Mouse (Mus musculus) limb, embryonic 11.5 days (tissue): ENCODE data around the gene App. TPM values are rescaled to one million over a fixed set of nuclear protein-coding genes. Genes with fewer than 3 reads are reported as not detected.

Source experiments
- ATAC-seq: fragments of 200-750 bp; cut with Nextera tagmentation; 2 replicates; pipeline ENCODE4 v1.8.0; 2017; ENCODE audit warnings: low read depth; ENCODE audit not compliant: insufficient number of reproducible peaks, low FRiP score, low TSS enrichment
- DNase-seq: peaks from one replicate; pipeline ENCODE4 v3.0.0-alpha.2; 2015; ENCODE audit warnings: low spot score
- H3K27ac ChIP-seq: fragments of 300-500 bp; sonication (generic); replicated peaks from 2 replicates; pipeline ENCODE4 v1.5.1; 2014; ENCODE audit warnings: low read depth, mild to moderate bottlenecking, low read length
- H3K27me3 ChIP-seq: fragments of 300-500 bp; sonication (generic); 2 replicates; pipeline ENCODE4 v1.6.1; 2014; ENCODE audit warnings: mild to moderate bottlenecking, low read length, mixed read lengths; ENCODE audit not compliant: control insufficient read depth, insufficient read depth
- H3K36me3 ChIP-seq: fragments of 300-500 bp; sonication (generic); 2 replicates; pipeline ENCODE4 v1.6.1; 2014; ENCODE audit warnings: mild to moderate bottlenecking, low read length, moderate library complexity, mixed read lengths; ENCODE audit not compliant: control insufficient read depth, insufficient read depth
- H3K4me1 ChIP-seq: fragments of 300-500 bp; sonication (generic); 2 replicates; pipeline ENCODE4 v1.6.1; 2014; ENCODE audit warnings: low read length, mixed read lengths; ENCODE audit not compliant: control insufficient read depth, insufficient read depth
- H3K4me2 ChIP-seq: fragments of 300-500 bp; sonication (generic); 2 replicates; pipeline ENCODE4 v1.6.1; 2014; ENCODE audit warnings: low read depth, mild to moderate bottlenecking, moderate library complexity; ENCODE audit not compliant: severe bottlenecking
- H3K4me3 ChIP-seq: fragments of 300-500 bp; sonication (generic); 2 replicates; pipeline ENCODE4 v1.5.1; 2014; ENCODE audit warnings: low read depth, low read length
- H3K9ac ChIP-seq: fragments of 300-500 bp; sonication (generic); 2 replicates; pipeline ENCODE4 v1.6.1; 2014; ENCODE audit warnings: mild to moderate bottlenecking, low read length
- H3K9me3 ChIP-seq: fragments of 300-500 bp; sonication (generic); 2 replicates; pipeline ENCODE4 v1.6.1; 2016; ENCODE audit warnings: low read length; ENCODE audit not compliant: control insufficient read depth
- WGBS: fragments of 180-500 bp; shearing (Covaris S2); extraction: QIAGEN DNeasy Blood & Tissue Kit; methylation state at CpG from one replicate; pipeline ENCODE4 v1.1.7; 2014; 5-methylcytosine and 5-hydroxymethylcytosine counted together
- polyA plus RNA-seq: library from polyadenylated mRNA; unstranded; fragments of >200 nt; fragmentation: Nextera tagmentation; extraction: Ambion mirVana; gene quantifications from 2 replicates; pipeline ENCODE4 v1.2.1, GENCODE M21; 2014

App gene
- polyA plus RNA-seq, 1 experiment from 2014 or later = 93.6 TPM

DNA sequence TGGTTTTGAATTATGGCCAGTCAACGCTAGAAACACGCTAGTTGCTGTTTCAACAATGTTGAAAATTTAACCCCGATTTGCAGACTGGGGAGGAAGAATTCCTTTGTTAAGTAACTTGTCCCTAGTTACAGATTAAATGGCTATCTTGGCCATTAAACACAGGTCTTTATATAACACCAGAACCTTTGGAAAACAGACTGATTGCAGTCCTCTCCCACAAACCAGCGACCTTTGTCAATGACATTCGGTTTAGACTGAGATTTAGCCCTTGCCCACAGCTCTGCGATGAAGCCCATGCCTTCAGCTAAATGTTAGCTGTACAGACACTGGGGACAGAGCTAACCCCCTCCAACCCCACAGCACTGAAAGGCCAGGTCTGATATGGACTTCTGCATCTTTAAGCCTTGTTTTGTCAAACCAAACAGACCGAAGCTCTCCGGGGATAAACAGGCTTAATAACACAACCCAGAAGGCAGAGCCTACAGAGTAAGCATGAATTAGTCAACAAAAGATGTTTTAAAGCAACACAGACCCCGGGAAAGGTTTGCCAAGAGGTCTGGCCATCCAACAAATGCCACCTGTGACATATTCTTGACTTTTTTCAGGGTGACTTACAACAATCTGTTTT lies 152.8 kb downstream of the App start:
- Histone ChIP-seq H3K4me3 (no peak overlapping the region), H3K4me1 (no peaks in the 10 kb centered on the region), H3K4me2 (no peak overlapping the region), H3K9ac (no peak overlapping the region), H3K27ac (no peak overlapping the region), H3K36me3 (0 out of 2 replicates have a peak, but pooled peaks cover 2% of the 10 kb centered on the region), H3K27me3 (no peaks in the 10 kb centered on the region), H3K9me3 (no peaks in the 10 kb centered on the region)
- 89% methylated on average over 9 of the region's 9 CpGs for WGBS
- DNase-seq = no peak
- ATAC-seq = no peak

DNA sequence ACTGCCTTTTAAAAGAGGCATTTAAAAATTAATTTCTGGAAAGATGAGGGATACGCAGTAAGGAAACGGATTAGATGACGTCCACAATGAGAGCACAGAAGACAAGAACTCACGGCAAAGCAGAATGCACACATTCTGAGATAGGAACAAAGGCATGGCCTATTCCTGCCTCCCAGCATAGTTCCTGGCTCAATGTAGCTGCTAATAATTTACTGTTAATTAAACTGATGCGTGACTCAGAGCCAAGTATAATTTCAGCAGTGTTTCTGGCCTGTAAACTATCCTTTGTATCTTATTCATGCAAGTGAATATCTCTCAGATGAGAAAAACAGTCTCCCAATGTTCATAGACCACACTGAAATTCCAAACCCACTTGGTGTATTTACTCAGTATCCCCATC lies 154.3 kb downstream of the App start:
- no peaks in the 10 kb centered on the region for H3K27me3 ChIP-seq
- no peak overlapping the region for H3K4me2 ChIP-seq
- DNase-seq (no peak), ATAC-seq (no peak)
- H3K9ac ChIP-seq = no peak overlapping the region
- no peak overlapping the region for H3K27ac ChIP-seq
- H3K36me3 ChIP-seq = no peaks in the 10 kb centered on the region
- WGBS = 96% methylated on average over 5 of the region's 5 CpGs
- H3K4me3 ChIP-seq = no peak overlapping the region
- H3K4me1 ChIP-seq = no peaks in the 10 kb centered on the region
- no peaks in the 10 kb centered on the region for H3K9me3 ChIP-seq

DNA sequence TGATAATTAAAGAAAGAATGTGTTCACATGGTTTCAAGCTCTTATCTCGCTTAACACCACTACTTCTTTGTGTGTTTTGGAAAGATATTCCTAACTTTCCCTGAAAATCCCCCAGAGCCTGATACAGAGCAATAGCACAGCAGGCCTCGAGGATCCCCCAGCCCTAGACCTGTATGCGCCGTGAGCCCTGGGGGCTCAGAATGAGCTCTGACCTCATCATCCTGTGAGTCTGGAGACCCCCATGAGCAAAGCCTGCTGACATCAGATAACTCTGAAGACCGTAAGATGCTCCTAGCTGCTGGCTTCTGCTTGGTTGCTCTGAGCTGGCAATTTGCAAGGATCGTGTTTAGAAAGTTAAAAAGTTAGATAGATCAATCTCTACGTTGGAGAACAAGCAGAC lies 155.7 kb downstream of the App start:
- WGBS = 89% methylated on average over 7 of the region's 7 CpGs

DNA sequence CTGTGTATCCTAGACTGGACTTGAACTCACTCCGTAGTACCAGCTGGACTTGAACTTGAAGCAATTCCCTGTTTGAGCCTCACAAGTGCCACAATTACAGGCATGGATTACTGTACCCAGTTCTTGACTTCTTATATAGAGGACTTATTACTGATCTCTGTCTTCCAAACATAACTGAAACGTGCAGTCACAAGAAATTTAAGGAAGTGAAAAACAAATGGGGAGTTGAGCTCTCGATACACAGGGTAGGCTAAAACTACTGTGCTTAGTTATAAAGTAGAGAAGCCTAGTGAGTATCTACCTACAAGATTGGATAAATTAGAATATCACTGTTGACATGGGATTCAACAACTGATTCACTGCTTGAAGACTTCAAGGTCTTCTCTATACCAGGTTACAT lies 160.9 kb downstream of the App start:
- WGBS = 94% methylated on average over 3 of the region's 3 CpGs
- Histone ChIP-seq H3K36me3 (peaks cover 3% of the 10 kb centered on the region), H3K9me3 (no peaks in the 10 kb centered on the region), H3K4me3 (no peak overlapping the region), H3K4me1 (no peaks in the 10 kb centered on the region), H3K27ac (no peak overlapping the region), H3K9ac (no peak overlapping the region), H3K4me2 (no peak overlapping the region), H3K27me3 (no peaks in the 10 kb centered on the region)
- no peak for DNase-seq
- ATAC-seq = no peak

More for the DNA sequence above, 155.7 kb downstream of the App start:
- Histone ChIP-seq H3K36me3 (peaks cover 3% of the 10 kb centered on the region), H3K4me1 (no peaks in the 10 kb centered on the region), H3K27ac (no peak overlapping the region), H3K4me2 (no peak overlapping the region), H3K27me3 (no peaks in the 10 kb centered on the region), H3K4me3 (no peak overlapping the region), H3K9ac (no peak overlapping the region), H3K9me3 (no peaks in the 10 kb centered on the region)
- no peak for ATAC-seq
- DNase-seq = no peak

DNA sequence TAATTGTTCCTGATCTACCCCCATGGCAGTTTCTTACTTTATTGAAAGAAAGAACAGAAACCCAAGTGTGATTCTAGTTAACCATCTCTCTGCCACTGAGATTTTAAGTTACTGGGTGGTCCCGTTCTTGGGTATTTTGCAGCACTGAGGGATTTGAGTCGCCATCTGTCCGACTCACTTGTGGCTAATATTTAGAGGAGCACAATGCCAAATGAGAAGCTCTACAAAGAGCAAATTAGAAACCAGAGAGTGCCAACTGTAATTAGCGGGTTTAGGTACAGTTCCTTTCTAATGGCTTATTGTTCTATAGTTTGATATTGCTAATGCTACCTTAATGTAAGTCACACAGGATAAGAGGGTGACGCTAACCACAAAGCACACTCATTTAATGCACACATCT lies 161.4 kb downstream of the App start:
- no peaks in the 10 kb centered on the region for H3K27me3 ChIP-seq
- ATAC-seq = no peak

DNA sequence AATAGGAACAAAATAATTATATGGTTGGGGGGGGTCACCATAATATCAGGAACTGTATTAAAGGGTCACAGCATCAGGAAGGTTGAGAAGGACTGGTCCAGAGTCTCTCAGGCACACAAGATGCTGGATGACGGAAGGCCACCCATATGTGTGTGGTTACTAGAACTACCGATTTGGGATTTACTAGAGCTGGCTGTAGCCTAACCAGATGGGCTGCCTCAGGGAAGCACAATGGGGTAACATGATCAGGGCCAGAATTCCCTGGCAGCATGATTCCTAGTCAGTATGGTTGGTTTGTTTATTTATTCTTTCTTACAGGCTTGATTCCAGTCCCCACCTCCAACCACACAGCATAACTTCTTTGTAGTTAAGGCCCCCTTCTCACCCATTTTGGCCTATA lies 162.9 kb downstream of the App start:
- Histone ChIP-seq H3K4me2 (no peak overlapping the region), H3K27me3 (no peaks in the 10 kb centered on the region), H3K4me1 (no peaks in the 10 kb centered on the region), H3K4me3 (no peak overlapping the region), H3K36me3 (peaks cover 3% of the 10 kb centered on the region), H3K9ac (no peak overlapping the region), H3K27ac (no peak overlapping the region), H3K9me3 (no peaks in the 10 kb centered on the region)
- 94% methylated on average over 2 of the region's 2 CpGs for WGBS
- ATAC-seq = no peak
- DNase-seq = no peak

More for the DNA sequence above, 161.4 kb downstream of the App start:
- no peak for DNase-seq
- no peaks in the 10 kb centered on the region for H3K9me3 ChIP-seq
- WGBS = 91% methylated on average over 5 of the region's 5 CpGs
- H3K4me2 ChIP-seq = no peak overlapping the region
- H3K4me3 ChIP-seq = no peak overlapping the region
- H3K27ac ChIP-seq = no peak overlapping the region
- H3K4me1 ChIP-seq = no peaks in the 10 kb centered on the region
- no peak overlapping the region for H3K9ac ChIP-seq
- peaks cover 3% of the 10 kb centered on the region for H3K36me3 ChIP-seq

DNA sequence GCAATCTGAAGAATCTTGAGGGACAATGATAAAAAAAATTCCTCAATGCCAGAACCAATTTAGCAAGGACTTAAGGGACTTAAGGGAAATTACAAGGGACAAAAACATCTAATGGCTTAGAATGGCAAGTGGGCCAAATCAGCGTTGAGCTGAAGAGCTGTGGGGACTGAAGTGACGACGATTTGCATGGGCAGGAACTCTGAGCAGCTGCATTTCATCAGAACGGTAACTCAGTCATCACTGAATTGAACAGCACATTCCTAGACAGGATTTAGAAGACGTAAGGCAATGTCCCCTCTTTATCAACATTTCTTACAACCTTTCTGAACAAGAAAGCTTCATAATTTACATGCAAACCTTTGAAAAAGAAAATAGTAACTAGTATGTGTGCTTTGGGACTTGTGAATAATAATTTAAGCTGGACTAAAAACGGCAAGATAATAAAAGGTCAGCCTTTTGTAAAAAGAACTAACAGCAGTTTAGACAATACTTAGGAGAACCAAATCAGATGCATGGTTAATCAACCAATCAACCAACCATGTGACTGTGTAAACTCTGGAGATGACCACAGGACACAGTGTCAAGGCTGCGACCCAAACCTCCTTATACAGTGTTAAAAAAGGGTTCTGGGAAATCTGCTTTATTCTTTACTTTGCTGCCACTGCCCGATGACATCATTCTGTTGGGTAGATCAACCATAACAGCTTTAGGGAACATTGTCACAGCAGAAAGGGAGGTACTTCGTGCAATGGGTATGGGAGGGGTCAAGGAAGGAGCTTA lies 164.5 kb downstream of the App start:
- H3K4me1 ChIP-seq = no peaks in the 10 kb centered on the region
- no peaks in the 10 kb centered on the region for H3K27me3 ChIP-seq
- 75% methylated on average over 9 of the region's 9 CpGs for WGBS
- no peak overlapping the region for H3K27ac ChIP-seq
- H3K36me3 ChIP-seq = peaks cover 3% of the 10 kb centered on the region
- H3K4me2 ChIP-seq = no peak overlapping the region
- no peaks in the 10 kb centered on the region for H3K9me3 ChIP-seq
- H3K4me3 ChIP-seq = no peak overlapping the region
- no peak for ATAC-seq
- H3K9ac ChIP-seq = no peak overlapping the region
- DNase-seq = no peak

DNA sequence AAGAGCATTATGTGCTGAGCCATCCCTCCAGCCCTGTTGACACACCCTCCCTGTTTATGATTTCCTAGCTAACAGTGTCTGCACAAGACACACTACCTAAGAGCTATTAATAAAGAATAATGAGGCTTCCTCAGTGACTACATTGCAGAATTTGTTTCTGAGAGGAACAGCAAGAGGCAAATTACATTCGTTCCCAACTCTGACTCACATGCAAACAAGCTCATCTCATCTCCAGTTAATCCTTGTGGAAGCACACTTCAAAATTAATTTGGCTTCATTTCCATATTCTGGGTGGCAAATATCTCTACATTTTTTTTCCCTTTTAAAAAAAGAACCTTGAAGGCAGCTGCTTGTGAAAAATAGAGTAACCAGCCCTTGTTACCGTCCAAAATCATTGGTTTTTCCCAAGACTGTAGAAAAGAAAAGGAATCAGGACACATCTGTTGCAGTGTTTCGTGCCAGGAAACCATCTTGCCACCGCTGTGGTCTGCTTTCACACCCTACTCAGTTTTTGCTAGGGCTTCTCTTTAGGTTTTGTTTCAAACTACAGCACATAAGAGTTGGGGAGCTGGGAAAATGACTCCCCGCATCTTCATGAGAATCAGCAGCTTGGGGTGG lies 171.5 kb downstream of the App start:
- WGBS = 94% methylated on average over 5 of the region's 5 CpGs
- H3K36me3 ChIP-seq = peaks cover 2% of the 10 kb centered on the region; the same call in 1 of the 2 replicates
- H3K9ac ChIP-seq = no peak overlapping the region

More for the DNA sequence above, 171.5 kb downstream of the App start:
- H3K9me3 ChIP-seq = no peaks in the 10 kb centered on the region
- H3K4me1 ChIP-seq = no peaks in the 10 kb centered on the region
- DNase-seq (no peak), ATAC-seq (no peak)
- no peak overlapping the region for H3K27ac ChIP-seq
- H3K4me2 ChIP-seq = no peak overlapping the region
- no peak overlapping the region for H3K4me3 ChIP-seq
- H3K27me3 ChIP-seq = no peaks in the 10 kb centered on the region
